Comparison of ENCODE assay signal across 10 mouse cellular contexts in the genomic region with DNA sequence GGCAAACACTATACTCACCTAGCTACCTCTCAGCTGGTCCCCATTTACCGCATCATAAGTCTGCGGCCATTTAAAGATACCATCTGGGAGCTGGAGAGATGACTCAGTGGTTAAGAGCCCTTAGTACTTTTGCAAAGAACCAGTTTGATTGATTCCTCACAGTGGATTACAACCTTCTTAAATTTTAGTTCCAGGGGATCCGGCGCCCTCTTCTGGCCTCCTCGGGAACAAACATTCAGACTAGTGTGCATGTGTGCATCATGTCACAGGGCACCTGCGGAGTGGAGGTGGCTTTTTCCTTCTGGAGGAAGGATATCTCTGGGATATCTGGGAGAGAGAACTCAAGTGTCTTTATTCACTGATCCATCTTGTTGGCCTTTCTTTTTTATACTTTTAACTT. TPM values are rescaled to one million over a fixed set of nuclear protein-coding genes. Genes with fewer than 3 reads are reported as not detected.
DNase-seq lines count a peak whose midpoint lies in the region; ATAC-seq and TF ChIP-seq lines count a peak whose summit lies in the region.
"Had no signal": no experiment of that assay in that cellular context is flagged by ENCODE, and none has a peak within 500 bp of the region (broad histone marks: within the 10 kb centered on the region; RNA-seq: fewer than 3 reads in every experiment).

No protein-coding gene starts in this region.

- intact Hi-C loops in left cerebral cortex, postnatal 4 days (cut with DNase I), result loop anchor here (10.0 kb wide), 1 partner anchor 439 kb away; no protein-coding TSS in a partner anchor

- H3K4me1 ChIP-seq in kidney, adult 2 months (ENCODE audit: control insufficient read depth, insufficient read depth, low read length), result peaks cover 20% of the 10 kb centered on the region; the same call in 1 of the 2 replicates
- H3K4me1 ChIP-seq in kidney, embryonic 16.5 days (ENCODE audit: insufficient read depth, low read length), result peaks cover 19% of the 10 kb centered on the region; the same call in 1 of the 2 replicates

- no peak overlapping the region for H3K9ac ChIP-seq in kidney, embryonic 16.5 days (replicated peaks; ENCODE audit: low read length)
- H3K9ac ChIP-seq: neural tube, embryonic 12.5 days had no signal

- peak; percentile 74 for TF ChIP-seq CTCF in kidney, adult 2 months (conservative IDR thresholded peaks at IDR 0.05; ENCODE audit: insufficient read depth, insufficient read length, low read depth, low read length)

- no peak for ATAC-seq in kidney, embryonic 16.5 days (ENCODE audit: low FRiP score, low TSS enrichment)
- ATAC-seq in granulocyte monocyte progenitor cell, adult 5-6 weeks (replicated peaks; ENCODE audit: poor library complexity, severe bottlenecking), result 0 out of 2 replicates have a peak, but pooled peaks have one; percentile 23
- no peak for ATAC-seq in megakaryocyte, adult 5-6 weeks (ENCODE audit: poor library complexity, severe bottlenecking)

- no peaks in the 10 kb centered on the region for H3K27me3 ChIP-seq in kidney, adult 2 months (replicated peaks; ENCODE audit: control insufficient read depth, insufficient read depth, low read length)
- H3K27me3 ChIP-seq in kidney, embryonic 16.5 days (ENCODE audit: insufficient read depth, low read length), result no peaks in the 10 kb centered on the region
- H3K27me3 ChIP-seq: neural tube, embryonic 12.5 days had no signal

- H3K4me3 ChIP-seq in kidney, adult 2 months (ENCODE audit: insufficient read depth, low read depth, low read length), result no peak overlapping the region
- no peak overlapping the region for H3K4me3 ChIP-seq in kidney, embryonic 16.5 days (ENCODE audit: low read length)
- H3K4me3 ChIP-seq: neural tube, embryonic 12.5 days had no signal

- no peaks in the 10 kb centered on the region for H3K36me3 ChIP-seq in kidney, adult 2 months (ENCODE audit: control insufficient read depth, insufficient read depth, low read length)
- H3K36me3 ChIP-seq in kidney, embryonic 16.5 days (ENCODE audit: insufficient read depth, low read length), result no peaks in the 10 kb centered on the region
- H3K36me3 ChIP-seq: neural tube, embryonic 12.5 days had no signal

- H3K9me3 ChIP-seq in kidney, embryonic 16.5 days (ENCODE audit: low read length), result no peaks in the 10 kb centered on the region
- H3K9me3 ChIP-seq: neural tube, embryonic 12.5 days had no signal

- no peak for TF ChIP-seq POLR2A in kidney, adult 2 months (IDR thresholded peaks at IDR 0.05; ENCODE audit: low read depth, low read length)

- DNase-seq in kidney, adult 2 months, result peak; percentile 85
- DNase-seq in NIH3T3 (ENCODE audit: low read depth), result peak; percentile 81
- peak; percentile 73 for DNase-seq in cerebellum, adult 9-10 months
- peak; percentile 78 for DNase-seq in left cerebral cortex, postnatal 4 days
- DNase-seq in right cerebral cortex, adult 2 months (ENCODE audit: low spot score in 2 of 2), result peak; percentile 83 to 87

- no peak overlapping the region for H3K4me2 ChIP-seq in kidney, embryonic 16.5 days (replicated peaks; ENCODE audit: low read depth, low read length)
- H3K4me2 ChIP-seq: neural tube, embryonic 12.5 days had no signal

- H3K27ac ChIP-seq in kidney, adult 2 months (ENCODE audit: insufficient read depth, low read depth, low read length), result no peak overlapping the region
- H3K27ac ChIP-seq in kidney, embryonic 16.5 days (ENCODE audit: low read length), result no peak overlapping the region
- H3K27ac ChIP-seq: neural tube, embryonic 12.5 days had no signal

- WGBS in kidney, adult 2 months, result 22% methylated on average over 6 of the region's 6 CpGs
- WGBS in kidney, embryonic 16.5 days, result 27% methylated on average over 6 of the region's 6 CpGs

RNA-seq across cellular contexts. Expression of a gene that starts 5.1 kb away (rescaled TPM):
- polyA plus RNA-seq in kidney, adult 2 months (2012; rRNA removed), result 79.0 and 79.8 TPM in 2 replicates
- 31.8 and 33.1 TPM in 2 replicates for polyA plus RNA-seq in kidney, embryonic 16.5 days (2015; fragmentation: Nextera tagmentation; extraction: Ambion mirVana)
- 42.5 and 46.2 TPM in 2 replicates for total RNA-seq in granulocyte monocyte progenitor cell, adult 5-6 weeks (2014; fragmentation: Nextera tagmentation)
- total RNA-seq in granulocyte monocyte progenitor cell, adult 5-6 weeks (2017), result 25.7 and 34.0 TPM in 2 replicates
- total RNA-seq in left cerebral cortex, postnatal 4 days (2021), result 10 to 100 TPM; 65.8 to 70.5 TPM
- 15.2 and 17.2 TPM in 2 replicates for total RNA-seq in megakaryocyte, adult 5-6 weeks (2015)
- 8.8 and 15.5 TPM in 2 replicates for total RNA-seq in megakaryocyte, adult 5-6 weeks (2017)

RNA-seq across cellular contexts. Expression of a gene that starts 31.6 kb away (rescaled TPM):
- polyA plus RNA-seq in kidney, adult 2 months (2012; rRNA removed), result 2.6 and 2.7 TPM in 2 replicates
- polyA plus RNA-seq in kidney, embryonic 16.5 days (2015; fragmentation: Nextera tagmentation; extraction: Ambion mirVana), result 15.3 and 16.4 TPM in 2 replicates
- 1.1 and 2.5 TPM in 2 replicates for total RNA-seq in granulocyte monocyte progenitor cell, adult 5-6 weeks (2014; fragmentation: Nextera tagmentation)
- 1.6 and 2.0 TPM in 2 replicates for total RNA-seq in granulocyte monocyte progenitor cell, adult 5-6 weeks (2017)
- 10 to 100 TPM; 53.1 to 54.0 TPM for total RNA-seq in left cerebral cortex, postnatal 4 days (2021)
- 0.65 and 1.2 TPM in 2 replicates for total RNA-seq in megakaryocyte, adult 5-6 weeks (2015)
- total RNA-seq in megakaryocyte, adult 5-6 weeks (2017), result 0.70 and 0.81 TPM in 2 replicates

RNA-seq across cellular contexts. Expression of a gene that starts 38.8 kb away (rescaled TPM):
- polyA plus RNA-seq in kidney, adult 2 months (2012; rRNA removed), result 97.1 and 109 TPM in 2 replicates
- polyA plus RNA-seq in kidney, embryonic 16.5 days (2015; fragmentation: Nextera tagmentation; extraction: Ambion mirVana), result 36.8 and 37.4 TPM in 2 replicates
- 10.2 and 10.3 TPM in 2 replicates for total RNA-seq in granulocyte monocyte progenitor cell, adult 5-6 weeks (2014; fragmentation: Nextera tagmentation)
- 8.6 and 8.9 TPM in 2 replicates for total RNA-seq in granulocyte monocyte progenitor cell, adult 5-6 weeks (2017)
- 10 to 100 TPM; 55.9 to 61.2 TPM for total RNA-seq in left cerebral cortex, postnatal 4 days (2021)
- 5.0 and 5.3 TPM in 2 replicates for total RNA-seq in megakaryocyte, adult 5-6 weeks (2015)
- 3.1 and 6.0 TPM in 2 replicates for total RNA-seq in megakaryocyte, adult 5-6 weeks (2017)

RNA-seq across cellular contexts. Expression of a gene that starts 41.8 kb away (rescaled TPM):
- polyA plus RNA-seq in kidney, adult 2 months (2012; rRNA removed), result 1.2 TPM in 2 replicates
- polyA plus RNA-seq in kidney, embryonic 16.5 days (2015; fragmentation: Nextera tagmentation; extraction: Ambion mirVana), result 0.19 and 0.22 TPM in 2 replicates
- total RNA-seq in granulocyte monocyte progenitor cell, adult 5-6 weeks (2014; fragmentation: Nextera tagmentation), result not detected in 2 replicates
- not detected in 2 replicates for total RNA-seq in granulocyte monocyte progenitor cell, adult 5-6 weeks (2017)
- total RNA-seq in left cerebral cortex, postnatal 4 days (2021), result not detected
- total RNA-seq in megakaryocyte, adult 5-6 weeks (2015), result not detected in 2 replicates
- total RNA-seq in megakaryocyte, adult 5-6 weeks (2017), result not detected in 2 replicates
- total RNA-seq: gastrocnemius, postnatal 4 days had no signal

Comparison
In these comparisons a context has a peak if more than half of its experiments do, and no peak if none do; other contexts are left out.
1. RNA of a gene that starts 31.6 kb away (total RNA-seq): 53.1 to 54.0 TPM in left cerebral cortex, postnatal 4 days; 1.1 to 2.5 TPM in granulocyte monocyte progenitor cell, adult 5-6 weeks and 0.65 to 1.2 TPM in megakaryocyte, adult 5-6 weeks; every median in the first group is over 10 times any median in the second.
2. RNA of a gene that starts 38.8 kb away (total RNA-seq): 55.9 to 61.2 TPM in left cerebral cortex, postnatal 4 days; 8.6 to 10.3 TPM in granulocyte monocyte progenitor cell, adult 5-6 weeks and 3.1 to 6.0 TPM in megakaryocyte, adult 5-6 weeks; every median in the first group is over 4 times any median in the second.
3. Peak in every context shown above with its lines, with median percentiles within 50 percentile points of each other: DNase-seq.